Mouse (Mus musculus) natural killer cell, adult 2 months (primary cell): Measurements from ENCODE around the gene Adamts14.
A peak's percentile ranks its signal among the peaks of the same experiment; 100 is the strongest.

Source experiments
- DNase-seq, 2 experiments: peaks; one replicate each; pipeline ENCODE4 v3.0.0; 2022; ENCODE audit warnings: low spot score in 2 of 2

Adamts14 gene

DNA sequence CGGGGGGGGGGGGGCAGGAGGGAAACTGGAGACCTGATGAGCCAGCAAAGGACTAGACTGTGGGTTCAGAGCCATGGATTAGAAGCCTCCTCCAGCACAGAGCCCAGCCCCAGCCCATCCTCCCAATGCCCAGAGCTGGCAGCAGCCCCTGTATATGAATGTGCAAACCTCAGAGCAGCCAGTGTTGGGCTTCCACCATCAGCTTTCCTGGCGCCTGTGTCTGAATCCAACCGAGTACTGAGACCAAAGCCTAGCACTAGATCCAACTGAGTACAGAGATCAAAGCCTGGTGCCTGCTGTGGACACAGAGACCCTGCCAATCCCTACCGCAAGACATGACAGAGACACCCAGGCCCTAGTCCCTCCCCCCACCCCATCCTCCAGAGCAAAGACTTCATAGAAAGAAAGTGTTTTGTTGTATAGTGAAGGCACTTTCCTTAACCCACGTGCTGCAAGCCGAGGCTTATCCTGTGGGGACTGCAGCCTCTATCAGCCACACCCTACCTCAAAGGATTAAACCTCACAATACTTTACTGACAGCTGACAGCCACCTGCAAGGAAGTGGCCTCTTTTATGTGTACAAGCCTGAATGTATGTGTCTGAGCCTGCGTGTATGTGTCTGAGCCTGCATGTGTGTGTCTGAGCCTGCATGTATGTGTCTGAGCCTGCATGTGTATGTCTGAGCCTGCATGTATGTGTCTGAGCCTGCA is 40.2 kb downstream of the Adamts14 start:
- peak in 1 of 2 experiments; percentile 28 for DNase-seq

GRCm38 (mm10) chr10:61231756-61232155 is 41.5 kb downstream of the Adamts14 start:
- DNase-seq = no peak

- no peak for DNase-seq
These were observed 46.3 kb downstream of the Adamts14 start for GRCm38 (mm10) chr10:61226784-61227396.

DNA sequence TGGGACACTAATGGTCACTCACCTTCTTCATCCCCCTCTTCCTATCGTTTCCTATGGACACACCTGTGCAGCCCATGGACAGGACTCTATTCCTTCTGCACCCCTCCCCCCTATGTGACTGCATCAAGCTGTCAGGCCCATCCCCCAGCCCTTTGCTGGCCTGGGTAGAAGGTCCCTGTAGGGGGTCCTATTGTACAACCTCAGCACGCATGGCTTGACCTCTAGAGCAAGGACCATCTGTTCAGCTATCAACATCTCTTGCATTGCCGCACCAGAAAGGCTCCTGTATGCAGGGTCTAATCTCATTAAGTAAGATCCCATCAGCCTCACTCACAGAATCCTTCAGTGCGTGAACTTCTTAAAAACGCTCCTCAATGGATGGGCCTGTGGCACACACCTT is 47.5 kb downstream of the Adamts14 start:
- DNase-seq = no peak

DNA sequence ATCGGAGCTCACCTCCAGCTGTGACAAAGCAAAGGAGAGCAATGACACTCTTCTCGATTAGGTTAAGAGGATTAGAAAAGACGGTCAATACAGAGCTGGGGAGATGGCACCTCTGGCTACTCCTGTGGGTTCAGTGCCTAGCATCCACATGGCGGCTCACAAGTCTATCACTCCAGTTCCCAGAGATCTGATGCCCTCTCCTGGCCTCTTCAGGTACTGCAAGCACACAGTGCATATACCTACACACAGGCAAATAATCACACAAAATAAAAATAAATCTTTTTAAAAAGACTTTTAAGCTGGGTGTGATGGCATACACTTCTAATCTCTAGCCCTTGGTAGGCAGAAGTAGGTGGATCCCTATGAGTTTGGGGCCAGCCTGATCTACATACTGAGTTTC is 53.9 kb downstream of the Adamts14 start:
- DNase-seq = no peak

- no peak for DNase-seq
These were observed 57.1 kb downstream of the Adamts14 start for GRCm38 (mm10) chr10:61216163-61216562.

DNA sequence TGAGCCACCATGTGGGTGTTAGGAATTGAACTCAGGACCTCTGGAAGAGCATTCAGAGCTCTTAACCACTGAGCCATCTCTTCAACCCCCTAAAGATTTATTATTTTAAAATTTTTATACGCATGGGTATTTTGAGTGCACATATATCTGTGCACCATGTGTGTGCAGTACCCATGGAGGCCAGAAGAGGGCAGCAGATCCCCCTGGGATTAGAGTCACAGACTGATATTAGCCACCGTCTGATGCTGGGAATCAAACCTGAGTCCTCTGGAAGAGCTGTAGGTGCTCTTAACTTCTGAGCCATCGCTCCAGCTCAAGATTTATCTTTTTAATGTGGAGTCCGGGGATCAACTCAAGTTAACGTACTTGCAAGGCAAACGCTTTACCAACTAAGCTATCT is 57.6 kb downstream of the Adamts14 start:
- peak in 1 of 2 experiments; percentile 32 for DNase-seq

DNA sequence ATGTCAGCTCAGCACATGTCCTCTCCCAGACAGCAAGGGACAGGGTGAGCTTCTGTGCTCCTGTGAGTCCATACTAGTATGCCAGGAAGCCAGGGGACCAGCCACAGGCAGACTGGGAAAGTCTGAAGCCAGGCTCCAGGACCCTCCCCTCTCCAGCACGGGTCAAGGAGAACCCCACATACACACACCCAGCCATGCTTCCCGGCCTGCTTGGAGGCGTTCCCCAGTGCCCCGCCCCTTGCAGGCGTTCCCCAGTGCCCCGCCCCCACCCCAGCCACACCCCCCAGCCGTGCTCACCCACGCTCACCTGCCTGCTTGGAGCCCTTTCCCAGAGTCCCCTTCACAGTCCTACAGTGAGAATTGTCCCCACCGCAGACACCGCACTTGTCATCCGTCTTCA is 60.4 kb downstream of the Adamts14 start:
- no peak for DNase-seq

DNA sequence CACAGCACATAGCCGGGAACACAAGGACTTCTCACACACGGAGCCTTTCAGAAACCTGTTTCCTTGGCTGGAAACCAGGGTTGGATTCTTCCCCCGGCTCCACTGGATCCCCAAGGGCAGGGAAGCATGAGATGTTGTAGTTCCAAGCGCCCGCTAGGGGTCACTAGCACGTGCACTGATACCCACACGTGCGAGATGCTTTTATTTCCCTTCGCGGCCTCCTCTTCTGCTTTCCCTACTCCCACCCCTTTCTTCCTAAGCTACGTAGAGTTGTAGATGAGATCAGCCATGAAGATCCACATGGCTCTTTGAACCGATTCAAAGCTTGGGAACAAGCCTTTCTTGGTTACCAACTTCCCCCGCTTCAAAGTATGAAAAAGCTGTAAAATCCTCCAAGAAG is 61.5 kb downstream of the Adamts14 start:
- DNase-seq = peak in 1 of 2 experiments; percentile 35

DNA sequence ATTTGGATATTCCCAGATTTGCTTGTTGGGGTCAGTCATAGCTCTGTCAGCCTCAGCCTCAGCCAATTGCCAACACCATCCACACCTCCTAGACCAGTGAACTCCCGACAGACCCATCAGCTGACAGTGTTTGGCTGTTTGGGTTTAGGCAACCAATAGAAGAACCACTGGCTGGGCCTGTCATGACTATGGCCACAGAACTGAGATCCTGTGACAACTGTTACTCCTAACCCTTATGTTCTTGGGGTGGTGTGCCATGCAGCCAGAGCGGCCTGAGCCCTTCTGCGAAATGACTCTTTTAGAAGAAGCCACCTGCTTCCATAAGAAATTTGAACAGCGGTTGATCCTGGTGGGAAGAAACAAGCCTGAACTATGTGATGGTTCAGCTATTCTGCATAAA is 62.1 kb downstream of the Adamts14 start:
- DNase-seq = no peak

GRCm38 (mm10) chr10:61208114-61208684 is 65.0 kb downstream of the Adamts14 start:
- no peak for DNase-seq

GRCm38 (mm10) chr10:61203930-61204329 is 69.3 kb downstream of the Adamts14 start:
- DNase-seq = peak; percentile 49 to 72

- no peak for DNase-seq
These were observed 71.5 kb downstream of the Adamts14 start for GRCm38 (mm10) chr10:61201596-61202318.

DNA sequence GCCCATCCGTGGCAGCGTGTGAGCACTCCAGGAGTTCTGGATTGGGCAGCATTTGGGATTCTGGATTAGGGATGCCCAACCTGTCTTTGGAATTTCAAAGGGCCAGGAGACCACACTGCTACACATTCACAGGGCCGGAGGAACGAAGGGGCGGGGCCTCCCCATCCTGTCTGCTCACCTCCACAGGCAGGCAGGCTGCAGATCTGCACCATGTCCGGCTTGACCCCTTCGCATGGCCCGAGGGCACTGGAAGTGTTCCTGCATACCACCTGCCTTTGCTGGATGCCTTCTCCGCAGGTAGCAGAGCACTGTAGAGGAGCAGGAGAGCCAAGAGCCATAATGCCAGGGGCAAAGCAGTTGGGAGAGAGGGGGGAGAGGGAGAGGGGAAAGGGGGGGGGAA is 72.2 kb downstream of the Adamts14 start:
- no peak for DNase-seq

DNA sequence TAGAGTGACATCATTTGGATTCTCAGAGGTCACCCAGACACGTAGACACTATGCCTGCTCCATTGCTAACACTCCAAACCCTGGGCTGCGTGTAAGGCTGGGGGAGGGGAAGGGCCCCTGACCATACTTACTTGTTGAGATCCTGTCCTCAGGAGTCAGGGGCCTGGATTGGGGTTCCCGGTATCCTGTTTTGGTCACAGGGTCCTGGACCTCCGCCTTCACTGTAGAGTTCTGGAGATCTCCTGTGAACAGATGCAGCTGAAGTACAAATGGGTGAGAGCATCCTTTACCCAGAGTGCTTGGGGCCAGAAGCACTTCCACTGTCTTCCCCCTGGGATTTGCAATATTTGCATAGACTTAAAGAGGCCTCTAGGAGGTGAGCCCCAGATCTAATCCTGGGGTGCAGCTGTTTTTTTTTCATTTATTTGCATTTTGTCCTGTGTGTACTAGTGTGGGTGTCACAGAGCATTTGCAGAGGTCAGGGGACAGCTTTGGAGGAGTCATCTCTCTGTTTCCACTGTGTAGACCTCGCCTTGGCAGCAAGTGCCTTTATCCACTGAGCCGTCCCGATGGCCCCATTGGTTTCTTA is 72.9 kb downstream of the Adamts14 start:
- DNase-seq = no peak

DNA sequence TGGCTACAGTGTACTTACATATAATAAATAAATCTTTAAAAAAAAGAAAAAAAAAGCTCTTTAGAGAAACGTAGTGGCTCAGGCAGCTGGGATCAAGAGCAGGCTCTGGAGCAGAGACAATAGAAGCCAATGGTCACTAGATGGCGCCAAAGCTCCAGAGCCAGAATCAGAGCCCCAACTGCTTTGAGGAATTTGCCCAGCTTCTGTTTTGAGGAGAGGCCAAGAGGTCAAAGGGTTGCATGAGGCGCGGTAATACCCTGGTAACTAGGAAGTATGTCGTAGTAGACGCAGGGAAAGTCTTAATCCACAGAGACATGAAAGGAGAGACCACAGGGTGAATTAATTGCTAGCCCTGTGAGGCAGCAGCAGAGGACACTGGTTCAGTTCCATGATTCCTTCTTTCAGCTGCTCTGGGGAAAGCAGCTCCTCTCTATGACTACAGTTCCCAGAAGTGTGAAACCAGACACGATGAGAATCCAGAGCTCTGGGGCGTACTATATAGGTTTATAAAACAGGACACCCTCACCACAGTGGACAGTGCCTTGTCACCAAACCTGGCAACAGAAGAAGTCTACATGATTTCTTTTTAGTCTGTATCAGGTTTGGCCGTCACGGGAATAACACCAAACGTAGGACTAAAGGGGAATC is 73.5 kb downstream of the Adamts14 start:
- DNase-seq = peak; percentile 71 to 73

- DNase-seq = no peak
These were observed 77.4 kb downstream of the Adamts14 start for GRCm38 (mm10) chr10:61195718-61196291.

- DNase-seq = no peak
These were observed 78.0 kb downstream of the Adamts14 start for GRCm38 (mm10) chr10:61195216-61195615.

DNA sequence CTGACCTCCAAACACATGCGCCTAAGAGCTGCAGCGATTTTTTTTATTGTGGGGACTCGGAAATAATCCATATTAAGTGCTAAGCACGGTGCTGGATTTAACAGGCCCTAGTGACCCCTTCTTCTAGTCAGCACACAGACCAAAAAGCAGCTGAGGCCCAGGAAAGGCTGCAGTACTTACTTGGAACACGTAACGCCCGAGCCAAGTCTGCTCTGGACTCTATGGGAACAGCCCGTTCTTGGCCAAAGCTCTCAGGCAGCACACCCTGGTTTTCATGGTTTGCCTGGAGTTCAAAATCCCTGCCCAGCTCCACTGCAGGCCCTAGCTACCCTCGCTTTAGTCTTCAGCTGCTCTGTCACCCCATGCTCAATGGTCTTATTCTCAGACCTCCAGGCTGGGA is 78.6 kb downstream of the Adamts14 start:
- no peak for DNase-seq

DNA sequence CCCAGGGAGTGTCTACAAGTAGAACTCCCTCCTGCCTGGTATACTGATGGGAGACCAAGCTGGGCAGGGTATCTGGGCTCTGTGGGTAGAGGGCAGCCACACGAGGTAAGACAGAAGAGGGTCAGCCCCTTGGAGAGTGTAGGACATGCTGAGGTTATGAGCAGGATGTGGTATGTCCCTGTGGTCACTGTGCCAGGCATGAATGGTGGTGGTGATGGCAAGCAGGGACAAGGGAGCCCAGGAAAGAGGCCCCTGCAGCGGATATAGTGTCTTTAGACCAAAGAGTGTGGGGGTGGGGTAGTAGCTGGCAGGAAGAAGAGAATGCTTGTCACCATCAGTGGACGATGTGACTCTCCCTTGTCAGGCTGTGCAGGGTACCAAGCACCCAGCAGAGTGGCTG is 85.2 kb downstream of the Adamts14 start:
- peak; percentile 43 to 65 for DNase-seq

DNA sequence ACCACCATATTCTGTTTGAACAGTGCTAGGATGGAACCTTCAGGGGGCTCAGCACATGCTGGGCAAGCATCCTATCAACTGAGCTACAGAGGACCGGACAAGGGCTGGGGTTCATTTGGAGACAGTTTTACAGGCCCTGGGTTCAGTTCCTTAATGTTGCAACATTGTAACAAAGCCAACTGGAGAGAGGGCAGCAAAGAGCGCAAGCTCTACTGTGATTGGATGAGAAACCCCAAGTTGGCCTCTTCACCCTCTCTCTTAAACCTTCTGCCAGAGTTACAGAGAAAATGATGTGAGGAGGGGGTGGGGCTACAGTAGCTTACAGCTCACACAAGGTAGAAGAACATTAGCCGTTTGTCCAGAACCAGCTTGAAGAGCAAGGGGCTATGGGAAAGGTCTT is 86.2 kb downstream of the Adamts14 start:
- no peak for DNase-seq
